In the genomic region with DNA sequence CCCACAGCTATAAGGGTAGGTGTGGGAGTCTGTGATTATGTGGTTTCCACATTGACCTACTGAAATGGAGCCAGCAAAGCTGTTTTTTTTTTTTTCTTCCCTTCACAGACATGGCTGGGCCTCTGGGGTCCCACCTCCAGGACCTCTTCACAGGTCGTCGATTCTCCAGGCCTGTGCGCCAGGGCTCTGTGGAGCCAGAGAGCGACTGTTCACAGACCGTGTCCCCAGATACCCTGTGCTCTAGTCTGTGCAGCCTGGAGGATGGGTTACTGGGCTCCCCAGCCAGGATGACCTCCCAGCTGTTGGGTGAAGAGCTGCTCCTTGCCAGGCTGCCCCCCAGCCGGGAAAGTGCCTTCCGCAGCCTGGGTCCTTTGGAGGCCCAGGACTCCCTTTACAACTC, we compare ENCODE assay signal across 12 mouse cellular contexts. TPM values are rescaled to one million over a fixed set of nuclear protein-coding genes. Genes with fewer than 3 reads are reported as not detected.
A peak's percentile ranks its signal among the peaks of the same experiment; 100 is the strongest.
DNase-seq lines count a peak whose midpoint lies in the region; ATAC-seq and TF ChIP-seq lines count a peak whose summit lies in the region.
"Had no signal": no experiment of that assay in that cellular context is flagged by ENCODE, and none has a peak within 500 bp of the region (broad histone marks: within the 10 kb centered on the region; RNA-seq: fewer than 3 reads in every experiment).

No protein-coding gene starts in this region.

- H3K9me3 ChIP-seq in kidney, embryonic 14.5 days (ENCODE audit: control insufficient read depth, low read length) = no peaks in the 10 kb centered on the region
- H3K9me3 ChIP-seq in hindbrain, embryonic 13.5 days = no peaks in the 10 kb centered on the region
- no peaks in the 10 kb centered on the region for H3K9me3 ChIP-seq in midbrain, embryonic 15.5 days

- peaks cover 17% of the 10 kb centered on the region; the same call in 1 of the 2 replicates for H3K4me1 ChIP-seq in kidney, embryonic 14.5 days (ENCODE audit: control insufficient read depth, insufficient read depth, low read length)
- 0 out of 2 replicates have a peak, but pooled peaks cover 2% of the 10 kb centered on the region for H3K4me1 ChIP-seq in cortical plate, adult 2 months (ENCODE audit: control insufficient read depth, insufficient read depth, low read length)
- peaks cover 33% of the 10 kb centered on the region for H3K4me1 ChIP-seq in hindbrain, embryonic 13.5 days (replicated peaks)
- H3K4me1 ChIP-seq in midbrain, embryonic 15.5 days = peaks cover 28% of the 10 kb centered on the region

- no peak overlapping the region for H3K4me3 ChIP-seq in kidney, embryonic 14.5 days (ENCODE audit: low read length)
- H3K4me3 ChIP-seq in cortical plate, adult 2 months (ENCODE audit: insufficient read depth, low read length) = no peak overlapping the region
- no peak overlapping the region for H3K4me3 ChIP-seq in hindbrain, embryonic 13.5 days
- no peak overlapping the region for H3K4me3 ChIP-seq in midbrain, embryonic 15.5 days

- peak overlapping the region; percentile 50 for H3K9ac ChIP-seq in kidney, embryonic 14.5 days (ENCODE audit: low read depth, low read length)
- H3K9ac ChIP-seq in hindbrain, embryonic 13.5 days = peak overlapping the region; percentile 60
- H3K9ac ChIP-seq in midbrain, embryonic 15.5 days = no peak overlapping the region

- 24% methylated on average over 7 of the region's 7 CpGs for WGBS in kidney, embryonic 14.5 days
- 31% methylated on average over 7 of the region's 7 CpGs for WGBS in hindbrain, embryonic 13.5 days
- 37% methylated on average over 7 of the region's 7 CpGs for WGBS in midbrain, embryonic 15.5 days

- intact Hi-C loops in heart, postnatal 14 days (cut with DNase I) = no loop called here

- peaks cover 8% of the 10 kb centered on the region; the same call in 1 of the 2 replicates for H3K36me3 ChIP-seq in kidney, embryonic 14.5 days (ENCODE audit: control insufficient read depth, insufficient read depth, low read length)
- H3K36me3 ChIP-seq in hindbrain, embryonic 13.5 days = peaks cover 65% of the 10 kb centered on the region
- H3K36me3 ChIP-seq in midbrain, embryonic 15.5 days (replicated peaks) = peaks cover 10% of the 10 kb centered on the region

- no peak overlapping the region for H3K4me2 ChIP-seq in kidney, embryonic 14.5 days (replicated peaks; ENCODE audit: low read depth, low read length)
- no peak overlapping the region for H3K4me2 ChIP-seq in hindbrain, embryonic 13.5 days
- H3K4me2 ChIP-seq in midbrain, embryonic 15.5 days = no peak overlapping the region

- ATAC-seq in kidney, embryonic 14.5 days (ENCODE audit: low FRiP score, low TSS enrichment) = peak; percentile 76
- ATAC-seq in hindbrain, embryonic 13.5 days (ENCODE audit: low FRiP score) = no peak; the same call in 1 of the 2 replicates
- 0 out of 2 replicates have a peak, but pooled peaks have one; percentile 14 for ATAC-seq in midbrain, embryonic 15.5 days (replicated peaks)

- H3K27ac ChIP-seq in kidney, embryonic 14.5 days (ENCODE audit: low read depth, low read length) = peak overlapping the region; percentile 85
- 0 out of 2 replicates have a peak overlapping the region, but pooled peaks have one; percentile 43 for H3K27ac ChIP-seq in cortical plate, adult 2 months (ENCODE audit: insufficient read depth, low read length)
- H3K27ac ChIP-seq in hindbrain, embryonic 13.5 days = peak overlapping the region; percentile 77
- H3K27ac ChIP-seq in midbrain, embryonic 15.5 days = 0 out of 2 replicates have a peak overlapping the region, but pooled peaks have one; percentile 22

- DNase-seq in kidney, postnatal 4 days = no peak
- no peak for DNase-seq in MN1 (ENCODE audit: low spot score)
- no peak for DNase-seq in frontal cortex, adult 2 months (ENCODE audit: extremely low spot score in 1 of 2, low spot score in 1 of 2)
- no peak for DNase-seq in heart, postnatal 14 days
- DNase-seq: adrenal gland, postnatal 36 days; gastrocnemius, postnatal 10 days; right cerebral cortex, postnatal 14 days; thymus, adult 2 months had no signal

- no peak for TF ChIP-seq CTCF in cortical plate, adult 2 months (IDR thresholded peaks at IDR 0.05; ENCODE audit: extremely low read depth, insufficient read depth, low read length)

- no peaks in the 10 kb centered on the region; the same call in 1 of the 2 replicates for H3K27me3 ChIP-seq in kidney, embryonic 14.5 days (ENCODE audit: control insufficient read depth, insufficient read depth, low read length)
- no peaks in the 10 kb centered on the region for H3K27me3 ChIP-seq in hindbrain, embryonic 13.5 days
- H3K27me3 ChIP-seq in midbrain, embryonic 15.5 days (replicated peaks) = no peaks in the 10 kb centered on the region

- TF ChIP-seq POLR2A in cortical plate, adult 2 months (IDR thresholded peaks at IDR 0.05; ENCODE audit: extremely low read depth, insufficient read depth, low read length) = no peak

RNA-seq across cellular contexts. Expression of gene Fam131a, which starts 8.3 kb away (rescaled TPM):
- polyA plus RNA-seq in kidney, embryonic 14.5 days (2014; fragmentation: Nextera tagmentation; extraction: Ambion mirVana) = 3.8 and 5.5 TPM in 2 replicates
- 316 and 358 TPM in 2 replicates for polyA plus RNA-seq in cortical plate, adult 2 months (2012; rRNA removed)
- polyA plus RNA-seq in hindbrain, embryonic 13.5 days (2015; fragmentation: Nextera tagmentation; extraction: Ambion mirVana) = 32.7 and 35.1 TPM in 2 replicates
- polyA plus RNA-seq in midbrain, embryonic 15.5 days (2015; fragmentation: Nextera tagmentation; extraction: Ambion mirVana) = 58.1 and 58.5 TPM in 2 replicates
- polyA plus RNA-seq in frontal cortex, adult 2 months (2012; rRNA removed) = 253 and 271 TPM in 2 replicates
- 10 to 100 TPM; 26.6 to 29.8 TPM for total RNA-seq in heart, postnatal 14 days (2021)

RNA-seq across cellular contexts. Expression of gene Polr2h, which starts 16.1 kb away (rescaled TPM):
- polyA plus RNA-seq in kidney, embryonic 14.5 days (2014; fragmentation: Nextera tagmentation; extraction: Ambion mirVana) = 147 and 172 TPM in 2 replicates
- 52.5 and 53.1 TPM in 2 replicates for polyA plus RNA-seq in cortical plate, adult 2 months (2012; rRNA removed)
- polyA plus RNA-seq in hindbrain, embryonic 13.5 days (2015; fragmentation: Nextera tagmentation; extraction: Ambion mirVana) = 83.5 and 93.7 TPM in 2 replicates
- polyA plus RNA-seq in midbrain, embryonic 15.5 days (2015; fragmentation: Nextera tagmentation; extraction: Ambion mirVana) = 82.3 and 90.6 TPM in 2 replicates
- 42.6 and 45.7 TPM in 2 replicates for polyA plus RNA-seq in frontal cortex, adult 2 months (2012; rRNA removed)
- 10 to 100 TPM; 10.2 TPM for total RNA-seq in heart, postnatal 14 days (2021)

RNA-seq across cellular contexts. Expression of gene Clcn2, which starts 16.2 kb away (rescaled TPM):
- polyA plus RNA-seq in kidney, embryonic 14.5 days (2014; fragmentation: Nextera tagmentation; extraction: Ambion mirVana) = 15.5 and 17.3 TPM in 2 replicates
- polyA plus RNA-seq in cortical plate, adult 2 months (2012; rRNA removed) = 122 and 132 TPM in 2 replicates
- polyA plus RNA-seq in hindbrain, embryonic 13.5 days (2015; fragmentation: Nextera tagmentation; extraction: Ambion mirVana) = 30.2 and 31.1 TPM in 2 replicates
- polyA plus RNA-seq in midbrain, embryonic 15.5 days (2015; fragmentation: Nextera tagmentation; extraction: Ambion mirVana) = 33.7 and 33.8 TPM in 2 replicates
- 92.6 and 107 TPM in 2 replicates for polyA plus RNA-seq in frontal cortex, adult 2 months (2012; rRNA removed)
- total RNA-seq in heart, postnatal 14 days (2021) = 1 to 10 TPM; 2.2 to 2.4 TPM

RNA-seq across cellular contexts. Expression of gene Chrd, which starts 31.6 kb away (rescaled TPM):
- 3.9 and 4.6 TPM in 2 replicates for polyA plus RNA-seq in kidney, embryonic 14.5 days (2014; fragmentation: Nextera tagmentation; extraction: Ambion mirVana)
- 71.8 and 94.6 TPM in 2 replicates for polyA plus RNA-seq in cortical plate, adult 2 months (2012; rRNA removed)
- polyA plus RNA-seq in hindbrain, embryonic 13.5 days (2015; fragmentation: Nextera tagmentation; extraction: Ambion mirVana) = 5.7 and 6.4 TPM in 2 replicates
- 5.6 and 5.7 TPM in 2 replicates for polyA plus RNA-seq in midbrain, embryonic 15.5 days (2015; fragmentation: Nextera tagmentation; extraction: Ambion mirVana)
- polyA plus RNA-seq in frontal cortex, adult 2 months (2012; rRNA removed) = 38.8 and 49.9 TPM in 2 replicates
- total RNA-seq in heart, postnatal 14 days (2021) = 1 to 10 TPM; 2.4 to 2.5 TPM

RNA-seq across cellular contexts. Expression of gene Thpo, which starts 33.0 kb away (rescaled TPM):
- 0.89 and 1.2 TPM in 2 replicates for polyA plus RNA-seq in kidney, embryonic 14.5 days (2014; fragmentation: Nextera tagmentation; extraction: Ambion mirVana)
- 20.6 and 27.1 TPM in 2 replicates for polyA plus RNA-seq in cortical plate, adult 2 months (2012; rRNA removed)
- 0.88 and 1.1 TPM in 2 replicates for polyA plus RNA-seq in hindbrain, embryonic 13.5 days (2015; fragmentation: Nextera tagmentation; extraction: Ambion mirVana)
- polyA plus RNA-seq in midbrain, embryonic 15.5 days (2015; fragmentation: Nextera tagmentation; extraction: Ambion mirVana) = 1.3 and 1.7 TPM in 2 replicates
- 15.5 and 18.2 TPM in 2 replicates for polyA plus RNA-seq in frontal cortex, adult 2 months (2012; rRNA removed)
- total RNA-seq in heart, postnatal 14 days (2021) = under 1 TPM; 0.15 to 0.36 TPM

Comparison
In these comparisons a context has a peak if more than half of its experiments do, and no peak if none do; other contexts are left out.
1. H3K27ac ChIP-seq: peak in every context shown above with its lines; median percentile 85 in kidney, embryonic 14.5 days; 77 in hindbrain, embryonic 13.5 days; 43 in cortical plate, adult 2 months; 22 in midbrain, embryonic 15.5 days.